Mouse (Mus musculus): ENCODE measurements at regions not wholly inside any gene's neighbourhood (a gene's known extent, or its start where the extent isn't known, plus 50 kb on each side); places are given as distances from the start of the nearest gene placed in this dataset.

DNA sequence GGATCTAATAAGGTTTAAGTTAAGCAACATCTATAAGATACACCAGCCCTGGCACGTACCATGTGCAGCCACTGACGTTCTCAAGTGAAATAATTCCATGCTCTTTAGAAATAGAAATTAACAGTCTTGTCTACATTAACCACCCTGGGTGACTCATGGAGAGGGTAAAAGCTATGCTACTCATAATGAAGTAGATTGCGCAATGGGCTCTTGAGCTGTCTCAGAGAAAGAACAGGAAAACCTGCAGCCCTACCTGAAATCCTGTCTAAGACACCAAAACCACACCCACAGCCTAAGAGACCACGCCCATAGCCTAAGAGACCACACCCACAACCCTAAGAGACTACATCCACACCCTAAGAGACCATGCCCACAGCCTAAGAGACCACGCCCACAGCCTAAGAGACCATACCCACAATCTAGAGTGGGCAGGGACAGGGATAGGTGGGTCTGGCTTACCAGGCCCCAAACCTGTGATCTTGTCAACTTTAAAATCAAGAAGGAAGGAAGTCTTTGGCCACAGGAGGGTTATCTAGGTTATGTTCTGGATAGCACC lies 198.6 kb downstream of the Cryba4 start:
- no peak for TF ChIP-seq POLR2A (IDR thresholded peaks at IDR 0.05; ENCODE audit: low read depth, low read length)
- no peak for TF ChIP-seq CTCF (conservative IDR thresholded peaks at IDR 0.05; ENCODE audit: insufficient read depth, insufficient read length, low read depth, low read length)
- Histone ChIP-seq H3K36me3 (ENCODE audit: control insufficient read depth, insufficient read depth, low read length) (no peaks in the 10 kb centered on the region), H3K27me3 (replicated peaks; ENCODE audit: control insufficient read depth, insufficient read depth, low read length) (no peaks in the 10 kb centered on the region), H3K27ac (ENCODE audit: insufficient read depth, low read depth, low read length) (no peak overlapping the region), H3K4me1 (ENCODE audit: control insufficient read depth, insufficient read depth, low read length) (no peaks in the 10 kb centered on the region), H3K4me3 (ENCODE audit: insufficient read depth, low read depth, low read length) (no peak overlapping the region)
- 84% methylated on average over 5 of the region's 5 CpGs for WGBS
- DNase-seq, result no peak

DNA sequence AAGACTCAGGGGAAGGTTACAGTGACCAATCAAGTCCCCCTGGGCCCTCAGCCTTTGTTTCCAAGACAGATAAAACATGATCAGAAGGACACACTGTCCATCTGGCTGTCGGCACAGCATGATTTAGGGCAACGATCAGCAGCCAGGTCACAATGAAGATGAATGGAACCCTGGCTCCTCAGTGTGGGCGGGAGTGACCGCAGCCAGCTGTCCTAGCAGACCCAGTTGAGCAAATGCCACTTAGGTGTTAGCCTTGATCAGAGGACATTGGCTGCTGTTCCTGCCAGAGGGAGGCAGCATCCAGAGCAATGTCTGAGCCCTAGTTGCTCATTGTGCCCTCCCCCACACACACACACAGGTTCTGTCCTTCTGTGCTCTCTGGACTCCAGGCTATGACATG lies 197.3 kb downstream of the Cryba4 start:
- DNase-seq, result no peak

GRCm38 (mm10) chr5:112069917-112070316 lies 182.4 kb downstream of the Cryba4 start:
- no peak for DNase-seq
- Histone ChIP-seq H3K4me1 (ENCODE audit: control insufficient read depth, insufficient read depth, low read length) (no peaks in the 10 kb centered on the region), H3K36me3 (ENCODE audit: control insufficient read depth, insufficient read depth, low read length) (no peaks in the 10 kb centered on the region), H3K27me3 (replicated peaks; ENCODE audit: control insufficient read depth, insufficient read depth, low read length) (no peaks in the 10 kb centered on the region), H3K27ac (ENCODE audit: insufficient read depth, low read depth, low read length) (no peak overlapping the region), H3K4me3 (ENCODE audit: insufficient read depth, low read depth, low read length) (no peak overlapping the region)
- no peak for TF ChIP-seq CTCF (conservative IDR thresholded peaks at IDR 0.05; ENCODE audit: insufficient read depth, insufficient read length, low read depth, low read length)
- TF ChIP-seq POLR2A (IDR thresholded peaks at IDR 0.05; ENCODE audit: low read depth, low read length), result no peak
- 85% methylated on average over 13 of the region's 13 CpGs for WGBS

More for the DNA sequence above, 197.3 kb downstream of the Cryba4 start:
- Histone ChIP-seq H3K4me1 (ENCODE audit: control insufficient read depth, insufficient read depth, low read length) (no peaks in the 10 kb centered on the region), H3K27ac (ENCODE audit: insufficient read depth, low read depth, low read length) (no peak overlapping the region), H3K27me3 (replicated peaks; ENCODE audit: control insufficient read depth, insufficient read depth, low read length) (no peaks in the 10 kb centered on the region), H3K4me3 (ENCODE audit: insufficient read depth, low read depth, low read length) (no peak overlapping the region), H3K36me3 (ENCODE audit: control insufficient read depth, insufficient read depth, low read length) (no peaks in the 10 kb centered on the region)
- WGBS, result 23% methylated on average over 4 of the region's 4 CpGs
- TF ChIP-seq CTCF (conservative IDR thresholded peaks at IDR 0.05; ENCODE audit: insufficient read depth, insufficient read length, low read depth, low read length), result no peak
- no peak for TF ChIP-seq POLR2A (IDR thresholded peaks at IDR 0.05; ENCODE audit: low read depth, low read length)

GRCm38 (mm10) chr5:112072456-112072855 lies 179.9 kb downstream of the Cryba4 start:
- no peaks in the 10 kb centered on the region for H3K27me3 ChIP-seq (replicated peaks; ENCODE audit: control insufficient read depth, insufficient read depth, low read length)
- H3K4me1 ChIP-seq (ENCODE audit: control insufficient read depth, insufficient read depth, low read length), result no peaks in the 10 kb centered on the region
- 55% methylated on average over 4 of the region's 4 CpGs for WGBS
- H3K27ac ChIP-seq (ENCODE audit: insufficient read depth, low read depth, low read length), result no peak overlapping the region
- H3K4me3 ChIP-seq (ENCODE audit: insufficient read depth, low read depth, low read length), result no peak overlapping the region
- H3K36me3 ChIP-seq (ENCODE audit: control insufficient read depth, insufficient read depth, low read length), result no peaks in the 10 kb centered on the region
- TF ChIP-seq CTCF (conservative IDR thresholded peaks at IDR 0.05; ENCODE audit: insufficient read depth, insufficient read length, low read depth, low read length), result no peak
- TF ChIP-seq POLR2A (IDR thresholded peaks at IDR 0.05; ENCODE audit: low read depth, low read length), result no peak
- no peak for DNase-seq

DNA sequence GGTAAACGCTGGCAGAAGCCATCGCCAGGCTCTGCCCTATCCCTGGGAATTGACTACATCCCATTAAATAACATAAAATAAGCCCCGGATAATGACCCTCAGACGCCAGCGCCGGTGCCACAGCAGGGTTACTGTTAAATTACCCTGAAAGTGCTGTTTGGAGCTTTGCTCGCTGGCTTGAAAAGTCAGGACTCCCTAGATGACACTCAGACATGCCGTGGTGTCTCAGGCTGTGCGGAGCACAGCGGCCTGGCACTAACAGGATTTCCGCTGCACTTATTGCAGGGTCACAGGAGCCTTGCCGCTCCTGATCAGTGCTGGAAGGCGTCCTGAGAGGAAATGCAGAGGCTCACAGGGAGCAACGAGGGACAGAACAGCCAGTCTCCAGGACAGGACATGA lies 175.2 kb downstream of the Cryba4 start:
- H3K4me3 ChIP-seq (ENCODE audit: insufficient read depth, low read depth, low read length), result no peak overlapping the region
- no peak for TF ChIP-seq POLR2A (IDR thresholded peaks at IDR 0.05; ENCODE audit: low read depth, low read length)
- TF ChIP-seq CTCF (conservative IDR thresholded peaks at IDR 0.05; ENCODE audit: insufficient read depth, insufficient read length, low read depth, low read length), result no peak
- no peaks in the 10 kb centered on the region for H3K4me1 ChIP-seq (ENCODE audit: control insufficient read depth, insufficient read depth, low read length)
- no peaks in the 10 kb centered on the region for H3K27me3 ChIP-seq (replicated peaks; ENCODE audit: control insufficient read depth, insufficient read depth, low read length)
- WGBS, result 17% methylated on average over 14 of the region's 14 CpGs
- peak; percentile 16 for DNase-seq
- H3K36me3 ChIP-seq (ENCODE audit: control insufficient read depth, insufficient read depth, low read length), result no peaks in the 10 kb centered on the region
- no peak overlapping the region for H3K27ac ChIP-seq (ENCODE audit: insufficient read depth, low read depth, low read length)

DNA sequence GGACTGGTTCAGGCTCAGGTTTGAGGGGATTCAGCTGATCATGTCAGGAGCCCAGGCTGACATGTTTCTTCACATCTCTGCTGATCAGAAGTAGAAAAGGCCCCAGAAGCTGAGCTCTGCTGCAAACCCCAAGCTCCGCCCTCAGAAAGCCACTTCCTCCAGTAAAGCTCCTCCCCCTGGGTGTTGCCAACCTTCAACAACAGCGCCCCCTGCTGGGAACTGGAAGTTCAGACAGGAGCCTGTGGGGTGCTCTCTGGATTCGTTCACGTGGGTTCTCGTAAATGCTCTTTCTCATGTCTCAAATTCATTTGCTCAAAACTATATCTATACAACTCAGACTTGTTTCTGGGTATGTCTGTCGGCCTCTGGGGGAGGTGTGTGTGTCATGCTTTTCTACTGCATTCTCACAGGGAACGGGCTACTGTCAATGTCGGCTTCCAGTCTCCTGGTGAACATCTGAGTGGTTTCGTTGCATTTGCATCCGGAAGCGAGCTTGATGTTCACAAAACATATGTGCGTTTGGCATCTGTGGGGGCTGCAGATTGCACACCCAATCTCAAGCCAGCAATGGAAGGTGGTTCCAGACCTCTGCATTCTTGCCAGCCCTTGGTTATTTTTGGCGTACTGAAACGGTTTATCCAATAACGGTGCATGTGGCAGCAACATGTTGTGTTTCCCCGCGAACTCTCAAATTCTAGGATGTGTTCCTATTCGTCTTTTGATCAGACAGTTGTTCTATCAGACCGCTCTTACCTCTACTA lies 174.3 kb downstream of the Cryba4 start:
- no peak for TF ChIP-seq POLR2A (IDR thresholded peaks at IDR 0.05; ENCODE audit: low read depth, low read length)
- 0 out of 2 replicates have a peak, but pooled peaks have one; percentile 22 for TF ChIP-seq CTCF (conservative IDR thresholded peaks at IDR 0.05; ENCODE audit: insufficient read depth, insufficient read length, low read depth, low read length)
- peak; percentile 20 for DNase-seq
- Histone ChIP-seq H3K27me3 (replicated peaks; ENCODE audit: control insufficient read depth, insufficient read depth, low read length) (no peaks in the 10 kb centered on the region), H3K4me1 (ENCODE audit: control insufficient read depth, insufficient read depth, low read length) (no peaks in the 10 kb centered on the region), H3K4me3 (ENCODE audit: insufficient read depth, low read depth, low read length) (no peak overlapping the region), H3K27ac (ENCODE audit: insufficient read depth, low read depth, low read length) (no peak overlapping the region), H3K36me3 (ENCODE audit: control insufficient read depth, insufficient read depth, low read length) (no peaks in the 10 kb centered on the region)
- 87% methylated on average over 19 of the region's 19 CpGs for WGBS

DNA sequence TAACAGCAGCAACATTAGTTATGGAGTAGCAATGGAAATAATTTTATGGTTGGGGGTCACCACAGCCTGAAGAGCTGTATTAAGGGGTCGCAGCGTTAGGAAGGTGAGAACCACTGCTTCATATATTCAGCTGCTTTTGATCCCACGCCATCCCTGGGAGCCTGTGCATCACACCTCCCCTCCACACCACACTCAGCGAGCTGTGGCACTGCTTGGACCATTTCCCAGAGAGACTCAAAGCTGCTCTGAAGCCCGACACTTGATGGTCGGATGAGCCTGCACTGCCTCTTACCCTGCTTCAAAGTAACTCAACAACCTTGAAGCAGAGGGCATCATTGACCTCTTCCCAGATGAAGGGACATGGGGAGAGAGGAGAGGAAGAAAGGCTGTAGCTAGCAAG lies 171.3 kb downstream of the Cryba4 start:
- no peak for TF ChIP-seq CTCF (conservative IDR thresholded peaks at IDR 0.05; ENCODE audit: insufficient read depth, insufficient read length, low read depth, low read length)
- TF ChIP-seq POLR2A (IDR thresholded peaks at IDR 0.05; ENCODE audit: low read depth, low read length), result no peak
- H3K4me1 ChIP-seq (ENCODE audit: control insufficient read depth, insufficient read depth, low read length), result no peaks in the 10 kb centered on the region
- no peaks in the 10 kb centered on the region for H3K27me3 ChIP-seq (replicated peaks; ENCODE audit: control insufficient read depth, insufficient read depth, low read length)
- DNase-seq, result no peak
- H3K27ac ChIP-seq (ENCODE audit: insufficient read depth, low read depth, low read length), result no peak overlapping the region
- no peak overlapping the region for H3K4me3 ChIP-seq (ENCODE audit: insufficient read depth, low read depth, low read length)
- 54% methylated on average over 6 of the region's 6 CpGs for WGBS
- no peaks in the 10 kb centered on the region for H3K36me3 ChIP-seq (ENCODE audit: control insufficient read depth, insufficient read depth, low read length)

Measured in kidney, adult 2 months (tissue).